Mouse (Mus musculus) brain, adult 2 months (tissue): ENCODE data around the gene 4933411K16Rik.
"Not testable (repeated sequence)": the region's sequence is repeated elsewhere in the genome, so short reads cannot be mapped to it uniquely, and the experiment has no call there.

Experiments
- DNase-seq: peaks from one replicate; pipeline ENCODE4 v3.0.0; 2011; ENCODE audit warnings: low read depth, low spot score

4933411K16Rik gene

GRCm38 (mm10) chr19:42079006-42079405 is 27.0 kb downstream of the 4933411K16Rik start:
- no peak for DNase-seq

DNA sequence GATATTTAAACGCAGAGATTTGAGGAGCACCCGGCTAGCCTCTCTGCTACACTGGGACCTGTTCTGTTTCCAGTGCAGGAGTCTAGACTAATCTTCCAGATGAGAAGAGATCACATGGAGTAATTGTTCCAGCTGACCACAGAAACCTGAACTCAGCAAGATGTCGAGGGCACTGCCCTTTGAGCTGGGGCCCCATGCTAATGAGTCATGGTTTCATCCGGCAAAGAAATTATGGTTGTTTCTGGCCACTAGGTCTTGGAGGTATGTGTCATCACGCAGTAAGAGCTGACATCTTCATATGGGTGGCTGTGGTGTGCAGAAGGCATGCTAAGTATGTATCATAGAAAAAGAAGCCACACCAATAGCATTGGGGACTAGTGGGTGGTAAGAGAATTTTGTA is 27.9 kb downstream of the 4933411K16Rik start:
- no peak for DNase-seq

DNA sequence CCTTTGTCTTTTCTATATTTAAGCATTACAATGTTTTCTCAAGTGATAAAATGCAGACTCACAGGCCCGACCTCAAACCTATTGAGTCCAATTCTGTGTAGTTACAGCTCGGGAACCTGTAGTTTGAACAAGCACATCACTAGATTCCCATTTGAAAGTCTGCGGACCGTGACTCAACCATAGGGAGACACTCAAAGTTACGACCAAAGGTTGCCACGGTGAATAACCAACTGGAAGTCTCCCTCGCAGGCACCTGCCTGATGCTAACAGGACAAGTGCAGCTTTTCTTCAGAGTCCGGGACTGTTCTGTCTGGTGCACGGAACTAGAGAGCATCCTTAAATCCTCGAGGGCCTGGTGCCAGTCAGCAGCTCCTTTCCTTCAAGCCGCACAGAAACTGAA is 28.4 kb downstream of the 4933411K16Rik start:
- DNase-seq = no peak

- not testable (repeated sequence) for DNase-seq
Observed at GRCm38 (mm10) chr19:42081613-42082012, 29.6 kb downstream of the 4933411K16Rik start.

DNA sequence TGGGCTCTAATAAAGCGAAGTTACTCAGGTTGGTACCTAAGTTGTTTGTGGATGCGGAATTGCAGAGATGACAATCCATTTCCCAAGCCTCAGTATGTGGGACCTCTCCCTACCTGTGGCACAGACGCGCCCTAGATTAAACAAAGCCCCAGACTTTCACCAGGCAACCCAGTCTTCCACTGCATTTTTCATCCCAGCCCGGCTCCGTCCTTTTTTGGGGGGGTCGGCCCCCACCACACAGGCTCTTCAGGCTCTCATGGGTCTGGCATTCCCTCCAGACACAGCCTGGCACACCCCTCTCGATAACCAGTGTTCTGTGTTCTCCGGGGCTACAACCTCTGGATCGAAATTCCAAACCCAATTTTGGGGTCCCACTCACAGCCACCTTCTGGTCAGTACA is 33.6 kb downstream of the 4933411K16Rik start:
- DNase-seq = no peak

DNA sequence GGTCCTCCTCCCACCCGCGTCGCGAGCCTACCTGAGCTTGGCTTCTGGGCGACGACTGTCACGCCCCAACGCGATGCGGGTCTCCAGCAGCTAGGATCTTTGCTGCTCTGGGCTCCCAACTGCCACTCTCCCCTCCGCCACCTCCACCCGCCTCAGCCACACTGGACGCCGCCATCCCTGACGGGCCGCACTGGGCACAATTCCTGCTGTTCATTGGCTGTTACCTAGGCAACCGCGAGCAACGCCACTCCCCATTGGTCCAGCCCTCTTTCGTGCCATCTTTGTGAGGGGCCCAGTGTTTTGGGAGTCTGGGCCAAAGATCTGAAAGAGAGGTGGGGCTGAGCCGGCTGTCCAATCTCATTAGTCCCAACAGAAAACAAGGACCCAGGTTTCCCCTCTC is 34.1 kb downstream of the 4933411K16Rik start, which contains the start of gene Morn4:
Gene Morn4 (minus strand): TSS at position 192 of the 400 bp plus-strand sequence.
- DNase-seq = peak; percentile 97

GRCm38 (mm10) chr19:42089103-42089747 is 37.2 kb downstream of the 4933411K16Rik start:
- DNase-seq = peak; percentile 84

DNA sequence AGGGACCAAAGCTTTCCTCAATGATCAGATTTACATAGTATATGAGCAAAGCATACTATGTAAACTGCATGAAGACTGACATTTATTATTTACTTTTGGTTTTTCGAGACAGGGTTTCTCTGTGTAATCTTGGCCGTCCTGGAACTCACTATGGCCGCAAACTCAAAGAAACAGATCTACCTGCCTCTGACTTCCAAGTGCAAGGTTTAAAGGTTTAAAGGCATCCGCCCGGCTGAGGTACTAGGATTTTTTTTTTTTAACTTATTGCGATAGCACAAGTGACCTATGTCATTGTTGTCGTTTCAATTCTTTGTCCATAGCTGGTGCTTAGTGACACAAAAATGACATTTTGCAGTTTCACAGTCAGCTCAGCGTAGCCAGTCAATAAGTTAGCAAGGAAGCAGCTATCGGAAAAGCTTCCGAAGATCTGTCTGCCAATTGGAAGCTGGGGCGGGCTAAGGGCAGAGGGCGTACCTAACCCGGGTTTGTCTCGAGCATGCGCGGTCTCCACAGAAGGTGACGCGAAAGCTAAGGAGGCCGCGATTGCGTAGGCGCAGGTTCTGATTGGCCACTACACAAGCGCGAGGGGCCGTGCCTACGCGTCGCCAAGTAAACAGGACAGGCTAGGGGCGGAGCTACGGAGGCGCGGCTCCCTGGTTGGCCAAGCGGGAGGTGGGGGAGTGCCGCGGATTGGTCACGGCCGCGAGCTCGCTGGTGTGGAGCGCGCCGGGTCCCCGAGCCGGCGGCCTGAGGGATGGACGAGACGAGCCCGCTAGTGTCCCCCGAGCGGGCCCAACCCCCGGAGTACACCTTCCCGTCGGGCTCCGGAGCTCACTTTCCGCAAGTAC is 37.9 kb downstream of the 4933411K16Rik start, which contains the start of gene Pi4k2a:
Gene Pi4k2a (plus strand): TSS at position 723 of the 848 bp plus-strand sequence.
- DNase-seq = peak; percentile 100

DNA sequence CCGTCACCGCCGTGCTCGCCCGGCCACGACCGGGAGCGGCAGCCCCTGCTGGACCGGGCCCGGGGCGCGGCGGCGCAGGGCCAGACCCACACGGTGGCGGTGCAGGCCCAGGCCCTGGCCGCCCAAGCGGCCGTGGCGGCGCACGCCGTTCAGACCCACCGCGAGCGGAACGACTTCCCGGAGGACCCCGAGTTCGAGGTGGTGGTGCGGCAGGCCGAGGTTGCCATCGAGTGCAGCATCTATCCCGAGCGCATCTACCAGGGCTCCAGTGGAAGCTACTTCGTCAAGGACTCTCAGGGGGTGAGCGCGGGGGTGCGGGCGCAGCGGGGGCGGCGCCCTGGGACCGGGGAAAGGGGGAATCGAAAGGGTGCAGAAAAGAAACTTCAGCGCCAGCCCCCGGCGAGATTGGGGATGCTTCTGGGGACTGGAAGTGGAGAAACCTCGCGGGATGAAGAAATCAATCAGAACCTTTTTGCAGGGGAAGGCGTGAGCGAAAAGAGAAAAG is 38.6 kb downstream of the 4933411K16Rik start:
- peak; percentile 28 for DNase-seq

DNA sequence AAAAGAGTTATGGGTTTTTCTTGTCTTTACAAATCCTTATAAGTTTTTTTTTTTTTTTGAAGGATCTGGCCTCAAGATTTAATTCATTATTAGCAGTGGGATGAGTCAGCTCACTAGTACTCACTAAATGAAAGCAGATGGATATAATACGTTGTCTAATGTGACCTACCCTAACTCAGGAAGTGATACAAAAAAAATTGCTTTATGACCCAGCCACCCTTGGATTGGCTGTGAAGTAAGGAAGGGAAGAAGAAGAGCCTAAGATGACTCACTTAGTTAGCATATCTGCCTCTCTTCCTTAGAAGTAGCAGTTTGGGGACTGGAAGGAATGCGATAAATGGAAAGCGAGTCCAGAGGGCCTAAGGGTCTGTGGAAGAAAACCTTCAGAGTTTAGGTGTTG is 47.4 kb downstream of the 4933411K16Rik start:
- DNase-seq = no peak
